ENCODE assay signal across 8 mouse cellular contexts in the genomic region with DNA sequence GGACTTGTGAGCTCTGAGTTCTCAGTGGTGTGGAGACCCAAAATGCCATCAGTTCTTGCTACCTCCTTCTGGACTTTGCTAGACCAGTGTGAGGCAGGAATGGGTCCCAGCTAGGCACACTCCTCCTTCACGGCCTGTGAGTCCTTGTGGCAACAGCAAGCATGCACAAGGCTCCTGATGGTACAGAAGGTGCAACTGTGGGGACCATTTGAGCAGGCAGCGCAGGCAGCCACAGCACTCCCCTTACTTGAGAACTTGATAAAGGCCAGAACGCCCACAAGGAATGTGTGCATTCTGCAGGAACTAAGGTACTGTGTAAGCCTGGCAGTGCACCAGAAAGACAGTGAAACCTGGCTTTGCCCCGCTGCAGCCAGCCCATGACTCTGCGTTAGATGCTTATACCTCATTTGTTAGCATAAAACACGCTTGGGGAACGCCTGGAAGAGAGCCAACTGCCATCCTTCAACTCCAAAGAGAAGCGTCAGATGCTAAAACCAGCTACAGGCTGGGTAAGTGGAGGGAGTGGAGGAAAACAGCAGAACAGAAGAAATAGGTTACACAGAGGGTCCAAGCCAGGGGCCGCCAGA. TPM values are rescaled to one million over a fixed set of nuclear protein-coding genes. Genes with fewer than 3 reads are reported as not detected.
DNase-seq lines count a peak whose midpoint lies in the region; ATAC-seq and TF ChIP-seq lines count a peak whose summit lies in the region.

No protein-coding gene starts in this region.

- H3K4me2 ChIP-seq in hindbrain, embryonic 12.5 days (replicated peaks) = no peak overlapping the region
- no peak overlapping the region for H3K4me2 ChIP-seq in hindbrain, embryonic 16.5 days (ENCODE audit: low read length)

- intact Hi-C loops in left cerebral cortex, postnatal 36 days (cut with DNase I) = no loop called here

- no peak for TF ChIP-seq POLR2A in bone marrow macrophage, adult 2 months (IDR thresholded peaks at IDR 0.05; ENCODE audit: borderline replicate concordance, low read depth, low read length)

- 0 out of 2 replicates have a peak overlapping the region, but pooled peaks have one; percentile 23 for H3K27ac ChIP-seq in hindbrain, embryonic 12.5 days
- no peak overlapping the region; the same call in 1 of the 2 replicates for H3K27ac ChIP-seq in hindbrain, embryonic 16.5 days (ENCODE audit: low read depth, low read length)
- H3K27ac ChIP-seq in bone marrow macrophage, adult 2 months (ENCODE audit: insufficient read depth, low read depth, low read length) = peak overlapping the region; percentile 92; the same call in 1 of the 2 replicates

- H3K4me3 ChIP-seq in hindbrain, embryonic 12.5 days = no peak overlapping the region
- H3K4me3 ChIP-seq in hindbrain, embryonic 16.5 days (ENCODE audit: low read length) = no peak overlapping the region
- H3K4me3 ChIP-seq in bone marrow macrophage, adult 2 months (ENCODE audit: insufficient read depth, low read length) = no peak overlapping the region

- H3K9ac ChIP-seq in hindbrain, embryonic 12.5 days = no peak overlapping the region
- no peak overlapping the region for H3K9ac ChIP-seq in hindbrain, embryonic 16.5 days (ENCODE audit: low read depth, low read length)

- no peak for ATAC-seq in hindbrain, embryonic 12.5 days (ENCODE audit: low FRiP score)
- ATAC-seq in hindbrain, embryonic 16.5 days = no peak; the same call in 1 of the 2 replicates

- no peaks in the 10 kb centered on the region for H3K9me3 ChIP-seq in hindbrain, embryonic 12.5 days (replicated peaks)
- H3K9me3 ChIP-seq in hindbrain, embryonic 16.5 days (ENCODE audit: control insufficient read depth, low read length) = no peaks in the 10 kb centered on the region

- H3K27me3 ChIP-seq in hindbrain, embryonic 12.5 days = no peaks in the 10 kb centered on the region
- no peaks in the 10 kb centered on the region for H3K27me3 ChIP-seq in hindbrain, embryonic 16.5 days (replicated peaks; ENCODE audit: control insufficient read depth, insufficient read depth, low read length)

- WGBS in hindbrain, embryonic 12.5 days = 77% methylated on average over 9 of the region's 9 CpGs
- WGBS in hindbrain, embryonic 16.5 days = 54% methylated on average over 9 of the region's 9 CpGs

- no peaks in the 10 kb centered on the region for H3K36me3 ChIP-seq in hindbrain, embryonic 12.5 days
- no peaks in the 10 kb centered on the region for H3K36me3 ChIP-seq in hindbrain, embryonic 16.5 days (ENCODE audit: control insufficient read depth, insufficient read depth, low read length)

- TF ChIP-seq CTCF in bone marrow macrophage, adult 2 months (IDR thresholded peaks at IDR 0.05; ENCODE audit: low read depth, low read length) = no peak

- peaks cover 5% of the 10 kb centered on the region; the same call in 1 of the 2 replicates for H3K4me1 ChIP-seq in hindbrain, embryonic 12.5 days
- H3K4me1 ChIP-seq in hindbrain, embryonic 16.5 days (ENCODE audit: control insufficient read depth, insufficient read depth, low read depth, low read length) = peaks cover 5% of the 10 kb centered on the region
- H3K4me1 ChIP-seq in bone marrow macrophage, adult 2 months (ENCODE audit: control insufficient read depth, insufficient read depth, low read length) = peaks cover 58% of the 10 kb centered on the region

- peak; percentile 54 to 65 for DNase-seq in frontal cortex, postnatal 25 days (ENCODE audit: low spot score in 2 of 2)
- peak; percentile 67 to 73 for DNase-seq in left cerebral cortex, postnatal 36 days (ENCODE audit: low spot score in 2 of 2)
- no peak for DNase-seq in thymus, postnatal 0 days (ENCODE audit: low spot score)
- no peak for DNase-seq in c-Kit-positive CD71-positive TER-119-positive erythroid progenitor cells, embryonic 14.5 days (ENCODE audit: low spot score)
- no peak for DNase-seq in spleen, adult 18-20 months

RNA-seq across cellular contexts. Expression of gene Dnah17, which starts 19.8 kb away (rescaled TPM):
- 0.27 and 0.38 TPM in 2 replicates for polyA plus RNA-seq in hindbrain, embryonic 12.5 days (2016; fragmentation: Nextera tagmentation; extraction: Ambion mirVana)
- 0.22 and 0.23 TPM in 2 replicates for polyA plus RNA-seq in hindbrain, embryonic 16.5 days (2015; fragmentation: Nextera tagmentation; extraction: Ambion mirVana)
- polyA plus RNA-seq in bone marrow macrophage, adult 2 months (2012; ENCODE audit: insufficient read depth, insufficient read length, missing spikeins) = 0.29 and 0.41 TPM in 2 replicates
- under 1 TPM; 0.02 to 0.09 TPM for total RNA-seq in left cerebral cortex, postnatal 36 days (2021)
- 0.63 and 0.88 TPM in 2 replicates for polyA plus RNA-seq in thymus, postnatal 0 days (2015; fragmentation: Nextera tagmentation; extraction: Ambion mirVana)

Comparison
In these comparisons a context has a peak if more than half of its experiments do, and no peak if none do; other contexts are left out.
1. DNase-seq: peak in frontal cortex, postnatal 25 days (2 of 2) and left cerebral cortex, postnatal 36 days (2 of 2); none in thymus, postnatal 0 days (single experiment), c-Kit-positive CD71-positive TER-119-positive erythroid progenitor cells, embryonic 14.5 days (single experiment) and spleen, adult 18-20 months (0 of 2).